Mouse (Mus musculus): ENCODE measurements at regions not wholly inside any gene's neighbourhood (a gene's known extent, or its start where the extent isn't known, plus 50 kb on each side); places are given as distances from the start of the nearest gene placed in this dataset.

DNA sequence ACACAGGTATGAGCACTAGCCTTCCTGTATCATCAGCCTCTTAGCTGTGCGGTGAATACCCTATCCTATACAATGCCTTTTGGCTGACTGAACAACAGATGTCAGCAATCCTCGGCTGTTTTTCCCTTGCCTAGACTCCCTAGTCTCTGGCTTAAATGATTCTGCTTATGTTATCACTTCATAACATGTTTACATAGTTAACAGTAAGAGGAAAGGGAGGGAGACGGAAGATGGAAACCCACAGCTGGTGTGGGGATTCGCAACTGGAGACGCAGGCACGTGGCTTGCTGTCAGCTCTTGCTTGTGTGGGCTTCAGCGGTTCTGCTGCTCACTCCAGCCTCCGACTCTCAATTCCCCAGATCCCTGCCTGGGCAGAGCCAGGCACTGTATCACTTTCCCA, 367.2 kb downstream of the Cbln4 start:
- no peak for DNase-seq (ENCODE audit: low read depth, low spot score)

DNA sequence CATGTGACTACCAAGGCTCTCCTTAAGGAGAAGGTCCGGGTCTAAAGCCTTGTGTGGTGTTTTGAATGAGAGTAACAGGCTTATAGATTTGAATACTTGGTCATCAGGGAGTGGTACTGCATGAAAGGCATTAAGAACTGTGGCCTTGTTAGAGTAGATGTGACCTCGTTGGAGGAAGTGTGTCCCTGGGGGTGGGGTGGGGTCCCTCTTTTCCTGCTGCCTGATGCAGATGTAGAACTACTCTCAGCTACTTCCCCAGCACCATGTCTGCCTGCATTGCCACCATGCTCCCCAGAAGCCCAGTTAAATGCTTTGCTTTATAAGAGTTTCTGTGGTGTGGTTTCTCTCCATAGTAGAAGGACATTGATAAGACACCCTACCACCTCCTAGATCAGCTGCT, 367.9 kb downstream of the Cbln4 start:
- no peak for DNase-seq (ENCODE audit: low read depth, low spot score)

DNA sequence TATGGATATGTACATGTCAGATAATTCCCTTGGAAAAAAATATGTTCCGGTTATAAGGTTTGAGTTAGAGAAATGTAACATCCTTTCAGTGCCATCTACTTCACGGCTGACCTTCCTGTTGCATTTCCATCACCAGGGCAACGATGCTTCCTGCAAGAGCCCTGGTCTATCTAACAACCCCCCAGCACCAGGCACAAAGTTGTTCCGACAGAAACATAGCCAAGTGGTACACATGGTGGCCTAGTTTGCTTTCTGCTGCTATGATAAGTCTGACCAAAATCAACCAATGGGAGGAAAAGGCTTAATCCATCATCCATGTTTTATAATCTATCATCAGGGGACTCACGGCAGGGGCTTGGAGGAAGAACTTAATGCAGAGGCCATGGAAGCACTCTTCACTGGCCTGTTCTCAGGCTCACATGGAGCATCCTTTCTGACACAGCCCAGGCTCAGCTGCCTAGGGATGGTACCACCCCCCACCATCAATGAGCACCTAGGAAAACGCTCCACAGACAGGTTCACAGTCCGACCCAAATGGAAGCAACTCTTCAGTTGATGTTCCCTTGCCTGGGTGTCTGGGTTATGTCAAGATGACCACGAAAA, 372.2 kb downstream of the Cbln4 start:
- DNase-seq (ENCODE audit: low read depth, low spot score): no peak

DNA sequence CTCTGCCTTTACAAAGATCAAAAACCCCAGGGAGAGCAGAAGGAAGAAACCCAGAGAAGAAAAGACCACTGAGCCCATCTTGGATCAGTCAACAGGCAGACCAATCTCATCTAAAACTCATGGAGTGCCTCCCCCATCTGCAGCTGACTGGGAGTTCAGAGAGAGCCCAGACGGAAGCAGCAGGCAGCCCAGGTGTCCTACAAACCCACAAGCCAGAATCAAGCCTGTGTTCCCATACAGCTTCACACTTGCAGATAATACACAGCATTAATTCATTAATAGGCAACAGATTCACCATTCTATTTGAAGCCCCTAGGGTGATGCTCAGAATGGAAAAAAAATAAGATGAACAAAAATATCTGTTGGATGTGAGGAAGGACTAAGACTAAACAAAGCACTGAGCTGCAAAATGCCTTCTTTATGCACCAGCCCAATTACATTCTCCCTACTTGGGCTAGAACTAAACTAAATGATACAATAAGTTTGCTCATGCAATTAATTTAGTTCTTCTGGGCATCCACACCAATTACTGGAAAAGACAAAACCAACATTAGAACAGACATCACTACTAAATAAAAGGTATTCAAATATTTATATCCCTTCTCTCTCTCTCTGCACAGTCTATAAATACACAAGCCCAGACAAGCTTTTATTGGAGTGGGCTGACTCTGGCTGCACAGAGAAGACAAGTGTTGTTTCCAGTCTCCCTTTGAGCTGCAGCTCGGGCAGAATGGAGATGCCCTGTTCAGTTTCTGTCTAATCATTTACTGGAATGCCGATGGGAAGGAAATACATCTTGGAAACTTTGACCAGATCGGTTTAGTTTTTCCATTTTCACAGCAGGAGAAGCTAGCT, 374.2 kb downstream of the Cbln4 start:
- no peak for DNase-seq (ENCODE audit: low read depth, low spot score)

DNA sequence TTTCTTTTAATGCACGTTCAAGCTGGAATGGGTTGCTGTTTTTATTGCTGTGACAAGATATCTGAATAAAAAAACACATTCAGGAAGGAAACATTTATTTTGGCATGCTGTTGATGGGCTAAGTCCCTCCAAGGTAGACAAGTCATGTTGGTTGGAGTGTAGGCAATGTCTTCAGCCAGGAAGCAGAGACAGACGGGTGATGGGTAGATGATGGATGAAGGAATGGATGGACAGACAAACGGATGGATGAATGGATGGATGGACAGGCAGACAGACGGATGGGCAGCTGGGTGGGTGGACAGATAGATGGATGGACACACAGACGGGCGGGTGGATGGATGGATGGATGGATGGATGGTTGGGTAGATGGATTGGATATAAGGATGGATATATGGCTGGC, 380.7 kb downstream of the Cbln4 start:
- DNase-seq (ENCODE audit: low read depth, low spot score): no peak

DNA sequence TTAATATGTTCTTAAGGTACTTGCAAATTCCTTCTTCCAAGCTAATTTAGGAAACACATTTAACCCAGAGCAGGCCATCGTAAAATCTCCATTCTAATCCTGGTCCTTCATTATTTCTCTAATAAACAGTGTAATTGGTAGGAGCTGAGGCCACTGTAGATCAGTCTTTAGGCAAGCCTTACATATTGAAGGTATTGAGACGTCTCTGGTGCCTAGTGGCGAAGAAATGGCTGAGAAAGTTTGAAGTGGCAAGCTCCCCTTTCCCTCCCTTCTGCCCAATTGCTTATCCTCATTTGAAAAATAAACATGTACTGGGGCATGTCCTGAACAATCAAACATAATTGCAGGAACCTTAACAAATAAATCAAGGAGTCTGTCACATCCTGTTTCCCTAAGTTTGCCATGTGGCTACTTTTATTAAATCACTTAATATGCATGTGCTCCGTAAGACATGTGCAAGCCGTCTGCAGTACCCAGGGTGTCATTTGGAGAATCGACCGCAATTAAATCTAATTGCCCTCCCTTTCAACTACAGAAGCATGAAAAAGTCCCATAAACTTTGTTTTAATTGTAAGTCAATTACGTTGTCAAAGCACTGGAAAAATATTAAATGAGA, 381.3 kb downstream of the Cbln4 start:
- no peak for DNase-seq (ENCODE audit: low read depth, low spot score)

DNA sequence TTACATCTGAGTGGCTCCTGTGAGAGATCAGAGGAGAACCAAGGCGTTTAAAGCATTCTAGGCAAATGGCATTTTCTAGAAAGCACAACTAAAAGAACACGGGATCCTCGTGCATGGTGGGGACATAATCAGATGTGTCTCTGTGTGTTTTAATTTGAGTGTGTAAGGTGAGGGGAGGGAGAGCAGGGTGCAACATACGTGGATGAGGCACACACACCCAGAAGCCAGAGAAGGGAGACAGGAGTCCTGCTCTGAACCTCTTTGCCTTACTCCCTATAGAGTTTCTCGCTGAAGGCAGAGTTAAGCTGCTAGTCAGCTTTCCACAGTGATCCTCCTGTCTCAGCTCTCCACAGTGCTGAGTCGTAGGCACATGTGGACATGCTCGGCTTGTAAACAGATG, 386.1 kb downstream of the Cbln4 start:
- no peak for DNase-seq (ENCODE audit: low read depth, low spot score)

DNA sequence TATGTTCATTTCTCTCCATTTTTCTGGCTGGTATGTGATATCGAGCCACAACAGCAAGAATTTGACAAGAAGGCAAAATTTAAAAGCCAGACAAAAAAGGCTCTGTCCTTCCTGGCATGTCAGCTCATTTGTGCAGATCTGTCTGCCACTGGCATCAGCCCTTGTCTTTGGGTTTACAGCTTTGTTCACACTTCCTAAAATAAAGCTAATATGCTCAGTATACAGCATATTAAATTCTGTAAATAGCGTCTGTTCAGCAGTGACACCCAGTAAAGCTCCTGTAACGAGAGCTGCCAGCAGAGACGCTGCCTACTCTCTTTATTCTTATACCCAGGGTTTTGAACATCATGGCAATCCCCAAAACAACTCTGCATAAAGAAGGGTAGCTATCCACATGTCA, 401.5 kb downstream of the Cbln4 start:
- no peak for DNase-seq (ENCODE audit: low read depth, low spot score)

DNA sequence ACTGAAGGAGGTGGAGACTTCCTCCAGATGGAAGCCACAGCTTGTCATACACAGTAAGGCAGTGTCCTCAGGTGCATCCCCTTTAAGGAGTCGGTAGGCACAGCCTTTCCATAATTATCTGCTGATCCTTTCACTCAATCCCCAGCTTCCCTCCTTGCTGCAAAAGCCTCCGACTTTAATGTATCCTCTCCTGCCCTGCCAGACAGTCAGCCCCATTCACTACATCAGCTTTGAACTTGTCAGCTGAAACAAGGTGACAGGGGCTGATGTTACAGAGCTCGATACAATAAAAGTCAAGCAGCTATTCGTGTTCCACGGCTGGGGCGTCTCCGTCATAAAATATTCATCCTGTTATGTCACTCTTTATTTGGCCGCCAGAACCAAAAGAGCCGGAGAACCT, 402.8 kb downstream of the Cbln4 start:
- no peak for DNase-seq (ENCODE audit: low read depth, low spot score)

DNA sequence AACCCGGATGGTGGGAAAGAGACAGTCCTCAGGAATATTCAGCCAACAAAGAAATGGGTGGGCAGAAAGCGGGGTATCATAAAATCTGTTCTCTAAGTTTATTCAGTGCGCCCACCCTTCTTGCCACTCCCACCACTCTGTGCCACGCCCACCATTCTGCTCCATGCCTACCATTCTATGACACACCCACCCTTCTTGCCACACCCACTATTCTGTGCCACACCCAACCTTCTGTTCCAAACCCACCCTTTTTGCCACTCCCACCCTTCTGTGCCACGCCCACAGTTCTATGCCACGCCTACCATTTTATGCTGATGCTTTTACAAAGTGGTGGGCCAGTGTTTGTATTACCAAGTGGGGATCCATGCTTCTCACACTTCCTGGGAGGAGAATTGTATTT, 404.3 kb downstream of the Cbln4 start:
- peak; percentile 56 for DNase-seq (ENCODE audit: low read depth, low spot score)

DNA sequence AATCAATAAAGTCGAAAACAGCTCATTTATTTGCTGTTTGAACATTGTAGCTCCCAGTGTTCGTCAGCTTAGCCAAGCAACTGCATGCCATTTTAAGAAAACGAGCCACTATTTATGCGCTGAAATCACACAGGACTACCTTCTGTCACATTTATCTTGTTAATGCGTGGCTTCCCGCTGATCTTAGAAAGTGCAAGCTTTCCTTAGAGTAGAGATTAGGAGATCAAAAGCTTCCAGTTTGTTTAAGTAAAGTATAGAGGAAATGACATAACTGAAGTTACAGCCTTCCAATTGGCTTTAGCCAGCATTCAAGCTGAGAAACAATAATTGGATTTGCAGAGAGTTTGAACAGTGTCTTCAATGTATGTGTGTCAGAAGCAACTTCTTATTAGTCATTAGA, 406.4 kb downstream of the Cbln4 start:
- no peak for DNase-seq (ENCODE audit: low read depth, low spot score)

DNA sequence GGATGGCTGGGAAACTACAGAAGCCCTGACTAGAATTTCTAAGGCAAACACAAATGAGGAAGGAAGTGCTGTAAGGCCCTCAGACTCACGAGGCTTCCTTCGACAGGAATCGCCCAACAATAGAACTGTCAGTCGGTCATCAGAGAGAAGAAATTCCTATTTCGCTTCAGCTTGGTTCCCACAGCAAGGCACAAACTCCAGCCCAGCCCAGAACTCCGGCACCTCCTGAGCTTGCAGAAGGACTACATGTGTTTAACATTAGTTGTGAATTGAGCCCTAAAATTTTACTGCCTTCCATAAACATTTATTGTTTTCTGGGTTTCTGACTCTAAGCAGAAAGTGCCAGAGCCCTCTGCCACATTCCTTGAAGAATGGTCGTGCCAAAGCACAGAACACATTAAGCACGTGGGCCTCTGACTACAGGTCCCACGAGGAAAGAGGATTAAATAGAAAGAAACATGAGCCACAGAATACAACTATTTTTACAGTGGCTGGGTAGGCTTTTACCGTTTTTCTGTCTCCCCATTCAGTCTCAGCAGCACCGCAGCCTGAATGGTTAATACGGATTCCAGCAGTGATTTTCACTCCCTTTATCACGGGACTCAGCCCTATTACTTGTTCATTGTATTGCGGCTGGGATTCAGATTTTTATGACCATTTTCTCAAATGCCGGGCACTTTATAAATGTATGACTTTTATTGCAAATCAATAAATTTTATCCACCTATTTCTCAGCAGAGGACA, 409.7 kb downstream of the Cbln4 start:
- DNase-seq (ENCODE audit: low read depth, low spot score): no peak

DNA sequence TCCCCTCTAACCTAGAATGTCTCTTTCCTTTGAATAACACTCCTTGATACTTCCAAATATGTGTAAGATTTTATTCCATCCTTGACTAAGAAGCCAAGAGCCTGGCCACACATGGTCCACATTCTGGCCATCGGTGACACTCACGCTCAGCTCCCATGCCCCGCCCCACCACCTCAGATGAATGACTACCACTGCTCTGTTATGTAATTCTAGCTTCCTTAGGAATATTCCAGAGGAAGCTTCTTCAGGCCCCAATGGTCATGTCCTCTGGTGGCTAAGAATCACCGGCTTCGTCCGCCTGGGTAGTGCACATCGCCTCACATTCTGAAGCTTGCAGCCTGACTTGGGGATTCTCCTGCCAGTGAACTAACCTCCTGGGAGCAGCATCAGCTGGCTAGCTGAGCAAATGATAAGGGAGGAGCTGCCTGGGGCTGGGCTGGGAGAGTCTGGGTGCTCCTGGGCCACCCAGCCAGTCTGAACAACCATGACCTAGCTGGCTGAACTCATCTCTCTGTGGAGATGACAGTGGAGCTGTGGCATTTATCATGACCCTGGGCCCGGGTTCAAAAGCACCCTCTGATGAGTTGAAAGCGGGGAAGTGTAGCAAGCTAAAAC, 413.1 kb downstream of the Cbln4 start:
- DNase-seq (ENCODE audit: low read depth, low spot score): peak; percentile 9

DNA sequence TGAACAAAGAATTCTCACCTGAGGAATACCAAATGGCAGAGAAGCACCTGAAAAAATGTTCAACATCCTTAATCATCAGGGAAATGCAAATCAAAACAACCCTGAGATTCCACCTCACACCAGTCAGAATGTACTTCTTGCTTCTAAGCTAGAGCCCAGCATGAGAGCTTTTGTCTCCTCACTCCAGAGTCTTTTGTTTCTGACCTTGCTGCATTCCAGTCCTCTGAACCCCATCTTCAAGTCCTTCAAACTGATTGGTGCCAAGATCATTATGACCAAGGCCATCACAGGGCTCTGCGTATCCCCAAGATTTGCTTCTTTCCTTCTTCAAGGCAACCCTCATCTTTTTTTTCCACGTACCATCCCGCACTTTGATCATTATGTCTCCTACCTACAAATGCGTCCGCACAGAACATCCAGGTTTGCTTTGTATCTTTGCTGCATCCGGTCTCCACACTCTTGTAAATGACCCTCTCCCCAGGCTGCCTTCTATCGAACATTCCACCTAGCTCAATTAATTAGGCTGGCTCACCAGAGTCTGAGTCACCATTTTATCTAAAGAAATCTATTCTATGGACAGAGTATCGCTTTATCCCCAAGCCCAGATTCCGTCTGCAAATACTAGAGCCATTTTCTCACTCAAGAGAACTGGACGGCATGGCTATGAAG, 414.9 kb downstream of the Cbln4 start:
- DNase-seq (ENCODE audit: low read depth, low spot score): peak; percentile 58

DNA sequence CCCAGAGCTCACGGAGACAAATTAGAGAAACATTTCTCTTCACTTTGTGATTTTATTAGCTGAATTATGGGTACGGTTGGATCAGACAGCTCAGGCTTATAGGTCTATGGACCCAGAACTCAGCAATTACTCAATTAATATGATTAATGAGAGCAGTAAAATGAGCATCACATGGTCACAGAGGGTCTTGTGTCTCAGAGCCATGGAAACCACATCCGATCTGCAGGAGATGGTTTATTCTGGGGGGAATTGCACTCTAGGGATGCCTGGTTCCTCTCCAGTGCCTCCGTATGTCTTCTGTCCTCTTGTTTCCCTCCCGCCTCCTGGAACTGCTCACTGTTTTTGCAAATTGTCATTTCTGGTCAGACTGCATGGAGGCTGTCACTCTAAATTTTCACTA, 422.6 kb downstream of the Cbln4 start:
- DNase-seq (ENCODE audit: low read depth, low spot score): no peak

DNA sequence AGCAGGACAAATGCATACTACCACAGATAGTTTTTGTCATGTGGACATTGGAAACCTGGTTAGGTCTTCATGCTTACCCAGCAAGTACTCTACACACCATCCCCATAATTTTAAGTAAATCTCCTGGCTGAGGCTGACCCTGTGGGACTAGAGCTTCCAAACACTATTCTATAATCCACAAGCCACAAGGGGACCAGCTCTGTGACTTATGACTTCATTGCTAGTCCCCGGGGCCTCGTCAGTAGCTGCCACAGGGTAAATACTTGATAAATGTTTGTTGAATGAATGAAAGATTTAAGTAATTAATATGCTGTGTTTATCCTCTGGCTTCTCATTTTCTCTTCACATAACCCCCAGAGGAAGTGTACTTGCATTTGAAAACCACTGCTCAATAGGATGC, 423.0 kb downstream of the Cbln4 start:
- no peak for DNase-seq (ENCODE audit: low read depth, low spot score)

DNA sequence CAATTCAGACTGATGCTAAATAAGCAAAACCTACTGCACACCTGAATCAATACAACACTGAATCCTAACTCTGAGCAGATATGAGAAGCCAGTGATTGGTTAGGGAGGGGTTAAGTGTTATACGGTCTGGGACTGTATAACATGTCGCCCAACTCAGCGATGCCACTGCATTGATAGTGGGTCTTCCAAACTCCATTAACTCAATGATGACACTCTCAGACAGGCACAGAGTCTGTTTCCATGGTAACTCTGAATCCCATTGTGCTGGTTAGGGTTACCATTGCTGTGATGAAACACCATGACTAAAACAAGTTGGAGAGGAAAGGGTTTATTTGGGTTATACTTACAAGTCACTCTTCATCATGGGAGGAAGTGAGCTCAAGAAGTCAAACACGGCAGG, 424.5 kb downstream of the Cbln4 start:
- no peak for DNase-seq (ENCODE audit: low read depth, low spot score)

DNA sequence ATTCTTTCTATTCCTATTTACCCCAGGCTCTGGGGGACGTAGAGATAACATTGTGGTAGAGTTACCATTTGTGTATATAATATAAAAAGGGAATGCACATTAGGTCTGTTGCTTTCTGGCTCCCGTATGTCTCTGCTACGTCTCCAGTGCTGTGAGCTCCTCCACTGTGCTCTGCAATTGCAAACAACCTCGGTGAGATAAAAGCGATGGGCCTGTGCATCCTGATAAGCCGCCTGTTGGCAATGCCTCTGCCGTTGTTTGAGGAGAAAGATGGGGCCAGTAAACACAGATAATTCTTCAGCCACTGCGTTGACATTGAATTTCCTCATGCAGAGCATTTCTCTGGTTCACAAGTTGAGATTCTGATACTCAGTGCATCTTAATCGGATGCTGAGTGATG, 424.9 kb downstream of the Cbln4 start:
- DNase-seq (ENCODE audit: low read depth, low spot score): no peak

DNA sequence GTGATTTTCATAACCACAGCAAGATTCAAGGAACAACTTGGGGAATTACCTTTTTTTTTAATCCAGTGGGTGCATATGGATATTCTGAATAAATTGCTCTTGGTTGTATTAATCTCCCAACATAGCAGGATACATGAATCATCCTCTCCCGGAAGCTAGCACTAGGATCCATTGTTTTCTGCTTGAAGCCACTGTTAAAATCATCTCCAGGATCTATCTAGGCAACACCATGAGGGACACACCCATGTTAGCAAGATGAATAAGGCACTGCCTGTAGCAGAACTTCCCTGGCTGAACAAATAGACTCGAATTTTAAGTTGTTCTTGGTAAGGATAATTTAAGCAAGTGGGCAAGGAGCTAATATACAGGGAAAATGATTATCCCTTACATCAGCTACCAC, 427.8 kb downstream of the Cbln4 start:
- no peak for DNase-seq (ENCODE audit: low read depth, low spot score)

DNA sequence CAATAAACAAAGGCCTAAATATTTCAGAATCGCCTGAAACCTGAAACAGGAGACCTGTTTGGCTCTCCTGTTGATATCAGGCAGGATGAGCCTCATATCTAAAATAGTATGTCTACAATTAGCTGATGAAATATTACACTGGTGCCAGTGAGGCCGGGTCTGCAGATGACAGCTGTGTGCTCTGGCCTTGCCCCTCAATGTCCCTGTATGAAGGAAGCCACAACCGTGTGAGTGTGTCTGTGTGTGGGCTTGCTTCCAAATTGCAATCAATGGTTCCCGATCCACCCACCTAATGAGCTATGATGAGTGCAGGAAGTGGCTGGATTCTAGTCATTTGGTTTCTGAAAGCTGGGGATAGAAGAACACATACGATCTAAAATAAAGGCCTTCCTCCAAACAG, 438.2 kb downstream of the Cbln4 start:
- no peak for DNase-seq (ENCODE audit: low read depth, low spot score)

DNA sequence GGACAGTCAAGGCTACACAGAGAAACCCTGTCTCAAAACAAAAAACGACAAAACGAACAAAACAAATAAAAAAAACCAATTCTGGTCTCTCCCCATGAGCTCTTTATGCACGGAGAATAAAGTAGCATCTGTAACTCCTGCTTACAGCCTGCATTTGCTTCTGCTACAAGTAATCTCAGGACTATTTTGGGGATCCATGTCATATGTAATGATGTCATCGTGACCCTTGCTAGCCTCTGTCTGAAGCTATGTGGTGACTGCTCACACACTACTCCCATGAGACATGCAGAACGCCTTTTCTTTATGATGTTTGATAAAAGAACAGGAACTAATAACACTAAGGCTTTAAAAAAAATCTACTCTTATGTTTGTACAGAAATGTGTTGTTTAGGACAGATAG, 448.0 kb downstream of the Cbln4 start:
- no peak for DNase-seq (ENCODE audit: low read depth, low spot score)

All from ZHBTc4 (cell line).